Mouse (Mus musculus) kidney, adult 2 months (tissue): ENCODE results near the gene Ubash3b. TPM values are rescaled to one million over a fixed set of nuclear protein-coding genes. Genes with fewer than 3 reads are reported as not detected.

Source experiments
- DNase-seq: peaks from one replicate; pipeline ENCODE4 v3.0.0; 2021
- H3K27ac ChIP-seq: fragments of 200-500 bp; 2 replicates; pipeline ENCODE4 v1.5.1; 2012; ENCODE audit warnings: low read depth, low read length, control low read depth, inconsistent platforms; ENCODE audit not compliant: insufficient read depth
- H3K27me3 ChIP-seq: fragments of 200-500 bp; replicated peaks from 2 replicates; pipeline ENCODE4 v1.6.1; 2012; ENCODE audit warnings: mild to moderate bottlenecking, moderate library complexity, low read length, inconsistent platforms; ENCODE audit not compliant: control insufficient read depth, insufficient read depth
- H3K36me3 ChIP-seq: fragments of 200-500 bp; 2 replicates; pipeline ENCODE4 v1.6.1; 2012; ENCODE audit warnings: mild to moderate bottlenecking, moderate library complexity, low read length, inconsistent platforms; ENCODE audit not compliant: control insufficient read depth, insufficient read depth
- H3K4me1 ChIP-seq: fragments of 200-500 bp; 2 replicates; pipeline ENCODE4 v1.6.1; 2011; ENCODE audit warnings: low read length; ENCODE audit not compliant: control insufficient read depth, insufficient read depth
- H3K4me3 ChIP-seq: fragments of 200-500 bp; 2 replicates; pipeline ENCODE4 v1.5.1; 2011; ENCODE audit warnings: mild to moderate bottlenecking, low read depth, low read length, control low read depth; ENCODE audit not compliant: insufficient read depth
- CTCF ChIP-seq: fragments of 200-500 bp; conservative IDR thresholded peaks from 2 replicates; pipeline ENCODE4 v1.5.1; 2011; ENCODE audit warnings: low read depth, mild to moderate bottlenecking, control low read depth, low read length, moderate library complexity, mixed read lengths; ENCODE audit not compliant: insufficient read depth, insufficient read length
- POLR2A ChIP-seq: fragments of 200-500 bp; IDR thresholded peaks from one replicate; pipeline ENCODE4 v1.6.1; 2011; ENCODE audit warnings: low read depth, low read length, control low read depth
- WGBS: fragments of 180-500 bp; shearing (Covaris S2); methylation state at CpG from one replicate; pipeline ENCODE4 v1.1.7; 2018; 5-methylcytosine and 5-hydroxymethylcytosine counted together
- polyA plus RNA-seq: library from polyadenylated mRNA; depleted of rRNA; stranded (reverse); fragments of >200 nt; gene quantifications from 2 replicates; pipeline ENCODE4 v1.2.3, GENCODE M21; 2012; rRNA removed

The Ubash3b gene
- polyA plus RNA-seq, 1 experiment: 2.3 TPM

DNA sequence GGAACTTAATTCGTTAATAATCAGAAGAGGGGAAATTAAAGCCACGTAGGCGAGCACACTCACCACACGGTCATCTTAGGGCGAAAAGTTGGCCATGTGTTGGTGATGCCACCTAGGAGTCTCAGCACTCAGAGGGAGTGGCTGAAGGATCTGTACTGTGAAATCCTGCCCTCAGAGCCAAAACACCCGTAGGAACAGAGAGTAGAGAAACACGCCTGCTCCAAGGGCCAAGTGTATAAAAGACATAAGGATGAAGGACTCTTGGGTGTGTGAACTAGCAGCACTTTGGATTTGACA, 197.1 kb downstream of the Ubash3b start:
- Histone ChIP-seq H3K4me3 (no peak overlapping the region), H3K36me3 (no peaks in the 10 kb centered on the region), H3K4me1 (no peaks in the 10 kb centered on the region), H3K27me3 (no peaks in the 10 kb centered on the region), H3K27ac (no peak overlapping the region)
- 30% methylated on average over 7 of the region's 7 CpGs for WGBS
- TF ChIP-seq POLR2A (no peak), CTCF (no peak)
- DNase-seq: no peak

DNA sequence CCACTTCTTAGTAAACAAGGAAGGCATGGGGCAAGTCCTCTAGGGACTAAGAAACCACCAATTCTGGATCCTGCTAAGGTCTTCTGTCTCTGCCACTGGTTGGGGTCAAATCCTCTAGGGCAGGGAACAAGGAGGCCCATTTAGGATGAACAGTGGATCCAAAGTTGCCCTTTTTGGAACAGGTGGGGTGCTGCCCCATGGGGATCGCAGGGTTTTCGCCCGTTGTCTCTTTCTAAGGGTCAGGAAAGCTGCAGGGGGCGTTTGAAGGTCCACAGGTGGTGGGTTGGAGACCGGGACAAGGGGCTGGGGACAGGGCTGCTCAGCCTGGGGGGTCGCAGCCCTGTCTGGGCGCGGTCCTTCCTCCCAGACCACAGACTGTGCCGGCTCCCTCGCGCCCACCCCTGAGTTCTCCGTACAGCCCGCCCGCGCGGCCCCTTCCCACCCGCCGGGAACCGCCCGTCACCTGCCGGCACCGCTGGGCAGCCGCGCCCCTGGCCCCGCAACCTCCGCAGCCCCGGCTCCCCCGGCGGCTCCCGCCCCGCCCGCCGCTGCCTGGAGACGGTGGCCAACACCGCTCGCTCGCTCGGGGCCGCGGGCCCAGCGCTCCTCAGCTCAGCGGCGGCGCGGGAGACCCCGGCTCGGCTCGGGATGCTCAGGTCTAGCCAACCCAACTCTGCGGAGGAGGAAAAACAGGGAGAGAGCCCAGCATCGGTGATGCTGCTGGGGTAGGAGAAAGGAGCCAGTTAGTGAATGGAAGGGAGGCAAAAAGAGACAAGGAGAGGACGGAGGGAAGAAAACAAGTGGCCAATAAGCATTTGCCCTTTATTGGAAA, 197.7 kb downstream of the Ubash3b start, which contains the start of gene Jhy:
Gene Jhy, minus strand, starts transcription at position 533 of the 832 bp plus-strand sequence.
- Histone ChIP-seq H3K4me3 (no peak within 1 kb of the TSS), H3K27me3 (no peaks in the 10 kb centered on the region), H3K4me1 (no peaks in the 10 kb centered on the region), H3K36me3 (no peaks in the 10 kb centered on the region), H3K27ac (no peak within 1 kb of the TSS)
- no peak for DNase-seq
- 4% methylated on average over 51 of the region's 51 CpGs for WGBS
- TF ChIP-seq POLR2A: no peak
- TF ChIP-seq CTCF: no peak

DNA sequence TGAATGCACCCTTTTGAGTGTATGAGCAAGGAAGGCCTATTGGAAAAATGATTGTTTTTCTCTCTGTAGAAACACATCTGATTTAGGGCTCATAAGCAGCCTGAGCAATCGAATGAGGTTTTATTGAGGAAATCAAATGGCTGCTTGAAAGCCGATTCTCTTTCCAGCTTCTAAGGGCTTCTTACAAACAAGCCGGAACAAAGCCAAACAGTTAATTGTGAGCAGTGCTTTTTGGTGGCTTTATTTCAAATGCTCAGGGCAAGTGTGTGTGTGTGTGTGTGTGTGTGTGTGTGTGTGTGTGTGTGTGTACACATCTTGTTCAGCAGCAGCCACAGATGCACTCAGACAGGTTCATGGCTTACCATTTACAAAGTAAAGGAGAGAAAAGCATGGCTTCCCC, 200.1 kb downstream of the Ubash3b start:
- no peaks in the 10 kb centered on the region for H3K36me3 ChIP-seq
- H3K4me3 ChIP-seq: no peak overlapping the region
- no peaks in the 10 kb centered on the region for H3K4me1 ChIP-seq
- no peak overlapping the region for H3K27ac ChIP-seq
- no peak for DNase-seq
- 63% methylated on average over 3 of the region's 3 CpGs for WGBS
- TF ChIP-seq CTCF (no peak), POLR2A (no peak)
- no peaks in the 10 kb centered on the region for H3K27me3 ChIP-seq

Other genes with a start within 250 kb of the Ubash3b start
- 0.03 TPM in 1 of 2 replicates, not detected in the other for gene Jhy, start 197.6 kb downstream of the Ubash3b start, polyA plus RNA-seq
- gene Crtam, start 157.1 kb downstream of the Ubash3b start, polyA plus RNA-seq: 0.05 and 0.11 TPM in 2 replicates